Mouse (Mus musculus) activated CD4-positive, CD25-positive, alpha-beta regulatory T cell, adult 4 months (primary cell): ENCODE results near the gene Olfml2b. TPM values are rescaled to one million over a fixed set of nuclear protein-coding genes. Genes with fewer than 3 reads are reported as not detected.

Experiments
- polyA plus RNA-seq, 2 experiments: library from polyadenylated mRNA; unstranded; fragments of 100-300 nt; shearing (Covaris generic); gene quantifications; one replicate each; pipeline ENCODE4 v1.2.1; 2017

Olfml2b gene
- polyA plus RNA-seq, 2 experiments from 2014 or later = not detected

Other genes starting within 250 kb of the Olfml2b start
- not detected for gene Nos1ap, start 54.7 kb upstream of the Olfml2b start, polyA plus RNA-seq
- gene Atf6, start 223.2 kb downstream of the Olfml2b start, polyA plus RNA-seq = 1 to 10 TPM; 6.5 to 8.2 TPM
- not detected for gene Gm26620, start 240.5 kb downstream of the Olfml2b start, polyA plus RNA-seq
- 10 to 100 TPM; 10.2 to 14.5 TPM for gene Dusp12, start 241.0 kb downstream of the Olfml2b start, polyA plus RNA-seq